Mouse (Mus musculus): Measurements from ENCODE around the gene Tyw5.

The Tyw5 gene

DNA sequence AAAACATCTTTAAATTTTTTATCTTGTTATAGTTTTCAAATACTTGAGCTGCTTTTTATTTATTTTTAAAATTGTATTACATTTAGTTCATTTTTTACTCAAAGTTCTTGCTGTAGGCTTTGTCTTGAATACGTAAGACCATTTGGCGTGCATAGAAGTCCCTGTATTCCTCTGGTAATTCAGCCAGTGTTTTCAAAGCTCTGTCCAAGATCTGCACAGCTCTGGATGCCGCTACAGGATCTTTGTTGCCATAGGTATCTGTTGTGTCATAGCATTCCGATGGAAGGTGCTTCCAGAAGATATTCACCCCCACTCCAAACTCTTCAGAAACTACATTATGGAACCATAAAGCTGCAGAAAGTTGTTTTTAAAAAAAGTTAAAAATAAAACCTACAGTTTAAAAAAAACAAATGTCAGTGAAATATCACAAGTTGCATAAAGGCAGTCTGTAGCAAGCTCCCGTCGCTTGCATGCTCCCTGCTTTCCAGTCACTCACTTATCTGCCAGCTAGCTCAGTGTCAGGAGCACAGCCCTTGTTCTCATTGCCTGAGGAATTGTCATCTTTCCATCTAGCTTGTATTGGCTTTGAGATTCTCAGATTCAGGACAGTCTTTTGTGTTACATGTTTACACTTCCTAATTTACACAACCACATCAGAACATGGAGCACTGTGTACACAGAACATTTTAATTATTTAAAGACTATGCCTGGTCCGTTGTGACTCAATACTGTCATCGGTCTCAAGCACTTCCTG, 18.3 kb downstream of the Tyw5 start:
- no peak for DNase-seq (ENCODE audit: low read depth in 2 of 2, low spot score in 2 of 2)

DNA sequence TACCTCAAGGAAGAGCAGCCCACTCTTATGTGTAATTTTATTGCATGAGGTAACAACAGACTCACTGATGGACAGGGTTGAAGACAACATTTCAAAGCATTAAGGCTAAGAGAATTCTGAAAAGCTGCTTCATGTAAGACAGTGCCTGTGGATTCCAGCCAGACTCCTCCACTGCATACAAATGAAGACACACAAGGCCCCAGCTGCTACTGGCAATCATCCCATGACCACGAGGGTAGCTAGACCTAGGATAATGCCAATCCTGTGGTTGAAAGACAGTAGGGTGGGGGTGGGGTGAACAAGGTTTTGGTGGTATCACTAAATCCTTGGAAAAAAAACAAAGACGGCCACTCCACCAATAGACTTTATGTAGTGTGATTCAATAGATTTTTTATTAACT, 19.0 kb downstream of the Tyw5 start:
- DNase-seq (ENCODE audit: low read depth in 2 of 2, low spot score in 2 of 2): no peak

GRCm38 (mm10) chr1:57386519-57386918, 20.4 kb downstream of the Tyw5 start:
- no peak for DNase-seq (ENCODE audit: low read depth in 2 of 2, low spot score in 2 of 2)

- peak; percentile 50 to 57 for DNase-seq (ENCODE audit: low read depth in 2 of 2, low spot score in 2 of 2)
These were observed 29.2 kb downstream of the Tyw5 start, which contains the start of gene 1700066M21Rik for GRCm38 (mm10) chr1:57377376-57378341. TSS of gene 1700066M21Rik (plus strand) at chr1:57377620.

DNA sequence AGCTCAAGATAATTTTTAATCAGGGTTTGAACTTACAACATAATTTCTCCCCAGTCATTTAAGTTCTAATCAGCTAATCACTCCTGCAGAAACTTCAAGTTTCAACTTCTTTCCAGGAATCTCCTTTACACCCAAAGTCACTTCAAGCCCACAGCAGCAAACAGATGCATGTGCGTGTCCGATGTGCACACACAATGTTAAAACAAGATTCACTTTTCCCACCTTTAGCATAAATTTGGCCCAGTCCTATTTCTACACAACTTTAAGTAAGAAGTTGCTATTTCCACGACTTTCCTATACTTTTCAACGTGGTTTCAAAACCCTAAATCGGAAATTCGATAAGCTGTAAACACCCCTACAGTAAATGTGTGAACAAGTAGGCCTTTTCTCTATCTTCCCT, 30.1 kb downstream of the Tyw5 start:
- no peak for DNase-seq (ENCODE audit: low read depth in 2 of 2, low spot score in 2 of 2)

- DNase-seq (ENCODE audit: low read depth in 2 of 2, low spot score in 2 of 2): no peak
These were observed 31.6 kb downstream of the Tyw5 start for GRCm38 (mm10) chr1:57375276-57375675.

GRCm38 (mm10) chr1:57370451-57370850, 36.5 kb downstream of the Tyw5 start:
- DNase-seq (ENCODE audit: low read depth in 2 of 2, low spot score in 2 of 2): no peak

DNA sequence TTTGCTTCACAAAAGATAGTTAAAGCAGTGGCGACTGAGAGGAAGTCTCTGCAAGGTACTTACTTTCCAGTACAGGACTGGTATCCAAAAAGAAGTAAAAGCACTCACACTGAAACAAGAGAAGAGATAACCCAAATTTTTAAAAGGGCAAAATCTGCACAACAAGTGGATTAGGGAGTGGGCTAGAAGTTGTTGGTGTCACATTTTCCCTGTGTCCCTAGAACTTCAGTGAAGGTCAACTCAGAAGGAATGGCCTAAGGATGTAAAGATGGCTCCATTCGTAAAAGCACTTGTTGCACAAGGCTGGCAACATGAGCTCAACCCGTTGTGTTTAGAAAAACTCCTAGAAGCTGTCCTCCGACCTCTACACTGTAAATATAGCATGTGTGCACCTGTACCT, 37.8 kb downstream of the Tyw5 start:
- DNase-seq (ENCODE audit: low read depth in 2 of 2, low spot score in 2 of 2): no peak

GRCm38 (mm10) chr1:57367446-57367845, 39.5 kb downstream of the Tyw5 start:
- no peak for DNase-seq (ENCODE audit: low read depth in 2 of 2, low spot score in 2 of 2)

DNA sequence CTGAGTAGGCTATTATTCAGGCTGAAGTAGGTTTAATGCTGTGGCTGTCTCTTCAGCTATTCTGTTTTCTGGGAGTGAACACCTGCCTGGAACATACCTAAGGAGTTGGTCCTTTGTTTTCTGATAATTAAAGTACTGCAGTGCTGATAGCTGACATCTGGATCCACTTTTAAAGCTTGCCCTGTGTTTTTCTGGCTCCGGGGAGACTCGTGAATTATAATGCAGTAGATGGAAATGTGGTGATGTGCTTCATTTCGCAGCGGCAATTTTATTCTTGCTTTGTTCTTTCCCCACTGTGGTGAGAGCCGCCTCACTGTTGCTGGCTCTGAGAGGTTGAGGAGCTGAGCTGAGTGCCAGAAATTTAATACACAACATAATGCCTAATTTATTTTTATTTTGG, 48.4 kb downstream of the Tyw5 start:
- no peak for DNase-seq (ENCODE audit: low read depth in 2 of 2, low spot score in 2 of 2)

GRCm38 (mm10) chr1:57351941-57352340, 55.0 kb downstream of the Tyw5 start:
- DNase-seq (ENCODE audit: low read depth in 2 of 2, low spot score in 2 of 2): no peak

DNA sequence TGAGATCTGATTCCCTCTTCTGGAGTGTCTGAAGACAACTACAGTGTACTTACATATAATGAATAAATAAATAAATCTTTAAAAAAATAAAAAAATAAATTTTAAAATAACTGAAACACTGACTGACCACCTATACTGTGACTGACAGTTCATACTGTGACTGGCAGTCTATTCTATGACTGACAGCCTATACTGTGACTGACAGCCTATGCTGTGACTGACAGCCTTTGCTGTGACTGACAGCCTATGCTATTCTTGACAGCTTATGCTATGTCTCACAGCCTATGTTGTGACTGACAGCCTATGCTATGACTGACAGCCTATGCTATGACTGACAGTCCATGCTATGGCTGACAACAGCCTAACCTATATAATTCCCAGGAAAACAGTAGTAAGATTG, 59.4 kb downstream of the Tyw5 start:
- DNase-seq (ENCODE audit: low read depth in 2 of 2, low spot score in 2 of 2): no peak

DNA sequence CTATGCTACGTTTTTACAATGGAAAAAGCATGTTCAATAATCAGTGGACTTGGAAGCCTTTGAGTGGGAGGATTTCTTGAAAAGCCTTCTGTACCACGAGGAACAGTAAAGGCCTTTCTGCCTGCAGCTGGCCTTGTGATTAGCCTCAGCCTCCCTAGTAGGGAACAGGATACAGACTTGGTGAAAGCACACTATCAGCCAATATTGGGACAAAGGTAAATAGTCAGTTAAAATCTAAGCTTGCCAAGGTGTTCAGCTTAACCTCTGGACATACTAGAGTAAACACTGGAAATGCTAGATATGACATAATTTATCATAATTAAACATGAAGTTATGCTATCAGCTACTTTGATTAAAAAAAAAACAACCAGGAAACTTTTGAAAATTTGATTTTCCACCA, 65.7 kb downstream of the Tyw5 start:
- DNase-seq (ENCODE audit: low read depth in 2 of 2, low spot score in 2 of 2): no peak

DNA sequence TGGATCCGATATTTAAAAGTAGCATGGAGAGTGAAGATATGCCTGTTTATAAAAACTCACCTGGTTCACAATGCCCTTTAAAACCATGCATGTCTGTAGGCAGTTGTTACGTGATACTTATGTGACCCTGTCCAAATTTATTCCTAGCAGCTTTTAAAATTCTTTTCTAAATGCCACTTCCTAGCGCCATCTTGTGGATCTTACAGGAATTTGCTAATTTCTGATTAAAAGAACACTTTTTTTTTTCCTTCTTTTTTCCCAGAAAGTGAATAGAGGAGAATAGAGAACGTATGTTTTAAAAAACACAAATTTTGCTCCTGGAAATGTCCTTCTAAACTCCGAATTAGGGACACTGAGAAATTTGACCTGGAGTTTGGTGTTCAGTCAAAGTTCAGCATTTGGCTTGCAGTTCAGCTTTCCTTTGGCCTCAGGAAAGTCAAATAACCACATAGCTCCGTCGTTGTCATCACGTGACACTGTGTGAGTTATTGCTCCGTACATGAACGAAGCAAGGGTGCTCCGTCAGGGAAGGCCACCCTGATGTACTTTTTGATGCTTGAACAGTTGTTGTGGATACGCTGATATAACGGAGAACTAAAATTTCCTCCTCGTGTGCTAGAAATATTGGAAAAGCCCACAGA, 67.6 kb downstream of the Tyw5 start:
- DNase-seq (ENCODE audit: low read depth in 2 of 2, low spot score in 2 of 2): no peak
